Mouse (Mus musculus): ENCODE data around the gene Ptov1.
A peak's percentile ranks its signal among the peaks of the same experiment; 100 is the strongest.

Ptov1 gene

GRCm38 (mm10) chr7:44840426-44840825 lies 29.2 kb downstream of the Ptov1 start:
- DNase-seq (ENCODE audit: low spot score in 2 of 2) = no peak

DNA sequence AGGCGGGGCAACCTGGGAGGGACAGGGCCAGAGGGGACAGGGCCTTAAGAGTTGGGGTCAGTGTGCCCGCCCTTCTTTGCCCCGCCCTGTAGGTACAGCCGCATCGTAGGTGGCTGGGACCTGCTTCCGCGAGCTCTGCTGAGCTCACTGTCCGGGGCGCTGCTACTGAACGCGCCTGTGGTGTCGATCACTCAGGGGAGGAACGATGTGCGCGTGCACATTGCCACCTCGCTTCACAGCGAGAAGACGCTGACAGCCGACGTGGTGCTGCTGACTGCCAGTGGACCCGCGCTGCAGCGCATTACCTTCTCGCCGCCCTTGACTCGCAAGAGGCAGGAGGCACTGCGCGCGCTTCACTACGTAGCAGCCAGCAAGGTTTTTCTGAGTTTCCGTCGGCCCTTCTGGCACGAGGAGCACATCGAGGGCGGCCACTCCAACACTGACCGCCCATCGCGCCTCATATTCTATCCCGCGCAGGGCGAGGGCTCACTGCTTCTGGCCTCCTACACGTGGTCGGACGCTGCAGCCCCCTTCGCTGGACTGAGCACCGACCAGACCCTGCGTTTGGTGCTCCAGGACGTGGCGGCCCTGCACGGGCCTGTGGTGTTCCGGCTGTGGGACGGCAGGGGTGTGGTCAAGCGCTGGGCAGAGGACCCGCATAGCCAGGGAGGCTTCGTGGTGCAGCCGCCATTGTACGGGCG lies 29.9 kb downstream of the Ptov1 start:
- DNase-seq (ENCODE audit: low spot score in 2 of 2) = peak; percentile 61 to 65

- DNase-seq (ENCODE audit: low spot score in 2 of 2) = no peak
Observed at GRCm38 (mm10) chr7:44839171-44839490, 30.5 kb downstream of the Ptov1 start.

- DNase-seq (ENCODE audit: low spot score in 2 of 2) = no peak
Observed at GRCm38 (mm10) chr7:44838073-44838472, 31.5 kb downstream of the Ptov1 start.

- DNase-seq (ENCODE audit: low spot score in 2 of 2) = no peak
Observed at GRCm38 (mm10) chr7:44836423-44837053, 33.0 kb downstream of the Ptov1 start.

- DNase-seq (ENCODE audit: low spot score in 2 of 2) = no peak
Observed at GRCm38 (mm10) chr7:44836016-44836404, 33.6 kb downstream of the Ptov1 start.

- no peak for DNase-seq (ENCODE audit: low spot score in 2 of 2)
Observed at GRCm38 (mm10) chr7:44835373-44836015, 34.1 kb downstream of the Ptov1 start.

GRCm38 (mm10) chr7:44832763-44833162 lies 36.8 kb downstream of the Ptov1 start:
- DNase-seq (ENCODE audit: low spot score in 2 of 2) = no peak

- no peak for DNase-seq (ENCODE audit: low spot score in 2 of 2)
Observed at GRCm38 (mm10) chr7:44828706-44829105, 40.9 kb downstream of the Ptov1 start.

DNA sequence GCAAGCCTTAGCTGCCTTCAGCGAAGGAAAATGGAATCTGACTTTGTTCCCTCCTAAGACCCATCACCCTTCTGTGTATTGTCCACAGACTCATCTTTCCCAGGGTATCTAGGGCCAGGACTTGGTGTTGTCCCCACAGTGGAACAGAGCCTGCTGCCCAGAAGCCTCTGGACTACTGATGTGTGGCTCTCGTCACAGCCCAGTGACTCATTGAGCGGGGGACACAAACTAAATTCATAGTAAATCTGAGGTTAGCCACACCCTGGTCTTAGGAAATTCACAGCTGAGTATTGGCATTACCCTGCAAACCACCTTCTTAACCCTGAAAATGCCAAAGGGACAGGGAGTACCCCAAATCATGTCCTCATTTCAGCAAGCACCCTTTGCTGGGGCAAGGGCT lies 42.8 kb downstream of the Ptov1 start:
- no peak for DNase-seq (ENCODE audit: low spot score in 2 of 2)

DNA sequence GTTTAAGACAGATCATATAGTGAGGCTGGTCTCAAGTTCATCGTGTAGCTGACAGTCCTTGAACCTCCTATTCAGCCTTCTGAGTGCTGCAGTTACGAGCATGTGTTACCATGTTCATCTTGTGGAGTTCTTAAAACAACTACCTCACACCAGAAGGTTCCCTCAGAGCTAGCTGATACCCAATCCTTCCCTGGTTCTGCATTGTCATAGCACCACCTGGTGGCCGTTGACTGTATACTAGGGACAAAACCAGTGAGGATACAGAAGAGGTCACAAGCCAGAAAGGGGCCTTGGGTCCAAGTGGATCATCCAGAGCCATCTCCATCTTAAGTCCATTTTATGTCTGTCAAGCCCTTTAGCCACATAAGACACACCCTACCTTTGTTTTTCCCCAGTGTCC lies 44.7 kb downstream of the Ptov1 start:
- peak; percentile 84 to 88 for DNase-seq (ENCODE audit: low spot score in 2 of 2)

GRCm38 (mm10) chr7:44823409-44823808 lies 46.2 kb downstream of the Ptov1 start:
- peak; percentile 4 to 9 for DNase-seq (ENCODE audit: low spot score in 2 of 2)

DNA sequence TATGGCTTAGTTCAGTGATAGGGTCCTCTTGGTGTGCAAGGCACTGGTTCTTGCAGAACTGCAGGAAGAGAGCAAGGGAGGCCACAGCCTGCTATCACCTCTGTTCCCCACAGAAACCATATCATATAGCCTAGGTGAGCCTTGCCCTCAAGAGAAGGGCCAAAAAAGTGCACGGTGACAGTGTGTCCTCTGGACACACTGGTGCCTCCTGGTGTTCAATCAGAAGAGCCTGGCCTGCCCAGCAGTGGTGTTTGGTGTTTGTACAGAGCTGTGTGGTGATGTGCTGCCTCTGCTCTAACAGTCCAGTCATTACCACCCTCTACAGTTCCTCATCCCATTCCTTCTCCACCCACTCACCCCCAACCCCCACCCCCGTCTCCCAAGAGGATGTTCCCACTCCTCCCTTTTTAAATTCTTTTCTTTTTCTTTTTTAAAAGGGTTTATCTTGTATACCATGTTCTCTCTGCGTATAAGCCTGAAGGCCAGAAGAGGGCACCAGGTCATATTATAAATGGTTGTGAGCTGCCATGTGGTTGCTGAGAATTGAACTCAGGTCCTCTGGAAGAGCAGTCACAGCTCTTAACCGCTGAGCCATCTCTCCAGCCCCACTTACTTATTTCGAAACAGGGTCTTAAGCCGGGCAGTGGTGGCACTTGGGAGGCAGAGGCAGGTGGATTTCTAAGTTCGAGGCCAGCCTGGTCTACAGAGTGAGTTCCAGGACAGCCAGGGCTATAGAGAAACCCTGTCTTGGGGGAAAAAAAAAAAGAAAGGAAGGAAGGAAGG lies 47.7 kb downstream of the Ptov1 start:
- DNase-seq (ENCODE audit: low spot score in 2 of 2) = no peak

DNA sequence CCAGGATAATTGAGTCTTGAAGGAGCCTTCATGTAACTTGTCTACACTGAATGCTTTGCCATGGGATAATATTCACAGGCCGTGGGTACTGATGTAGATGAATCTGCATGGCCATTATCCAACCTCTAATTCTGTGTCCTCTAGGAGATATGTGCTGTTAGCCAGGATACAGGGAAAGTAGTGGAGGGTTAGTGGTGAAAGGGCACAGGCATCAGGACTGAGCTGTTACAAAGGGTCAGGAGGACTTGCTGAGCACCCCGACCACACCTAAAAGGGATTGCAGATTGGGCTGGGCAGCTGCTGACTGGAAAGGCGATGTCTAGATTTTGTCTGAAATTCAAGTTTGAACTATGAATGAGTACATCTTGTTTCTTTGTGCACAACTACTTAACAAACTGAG lies 49.1 kb downstream of the Ptov1 start:
- no peak for DNase-seq (ENCODE audit: low spot score in 2 of 2)

DNA sequence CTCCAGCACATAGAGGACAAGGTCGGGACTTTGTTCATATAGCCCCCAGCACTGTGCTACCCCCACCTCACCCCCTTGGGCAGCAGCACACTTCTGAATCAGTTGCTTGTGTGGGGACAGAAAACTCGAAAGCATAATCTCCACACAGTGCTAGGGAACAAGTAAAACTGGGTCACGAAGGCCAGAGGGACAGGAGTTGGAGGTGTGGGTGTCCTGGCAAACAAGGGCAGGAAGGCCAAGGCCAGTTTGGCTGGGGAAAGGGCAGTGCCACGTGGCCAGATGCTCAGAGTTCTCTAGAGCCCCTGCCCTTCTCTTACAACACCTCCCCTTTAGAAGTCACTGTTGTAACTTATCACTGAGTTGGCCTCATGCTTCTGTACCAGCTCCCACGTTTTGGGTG lies 49.7 kb downstream of the Ptov1 start:
- no peak for DNase-seq (ENCODE audit: low spot score in 2 of 2)

DNA sequence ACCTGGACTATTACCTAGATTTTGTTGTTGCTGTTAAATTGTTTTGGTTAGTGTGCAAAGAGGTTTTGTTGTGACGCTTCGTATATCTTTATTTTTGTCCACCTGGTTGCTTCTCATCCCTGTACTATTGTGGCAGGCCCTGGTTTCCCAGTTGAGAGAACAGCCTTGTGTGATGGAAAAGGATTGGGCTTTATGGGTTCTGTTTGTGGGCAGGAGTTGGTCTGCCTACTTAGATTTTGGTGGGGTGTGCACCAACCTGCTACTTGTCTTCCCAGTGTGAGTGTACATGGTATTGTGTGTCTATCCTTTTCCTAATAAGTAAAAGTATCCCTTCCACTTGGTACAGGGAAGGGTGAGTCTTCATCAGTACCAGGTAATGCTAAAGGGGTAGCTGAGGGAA lies 50.2 kb downstream of the Ptov1 start:
- DNase-seq (ENCODE audit: low spot score in 2 of 2) = no peak

- DNase-seq (ENCODE audit: low spot score in 2 of 2) = peak in 1 of 2 experiments; percentile 33
Observed at GRCm38 (mm10) chr7:44818751-44819235, 50.8 kb downstream of the Ptov1 start.

DNA sequence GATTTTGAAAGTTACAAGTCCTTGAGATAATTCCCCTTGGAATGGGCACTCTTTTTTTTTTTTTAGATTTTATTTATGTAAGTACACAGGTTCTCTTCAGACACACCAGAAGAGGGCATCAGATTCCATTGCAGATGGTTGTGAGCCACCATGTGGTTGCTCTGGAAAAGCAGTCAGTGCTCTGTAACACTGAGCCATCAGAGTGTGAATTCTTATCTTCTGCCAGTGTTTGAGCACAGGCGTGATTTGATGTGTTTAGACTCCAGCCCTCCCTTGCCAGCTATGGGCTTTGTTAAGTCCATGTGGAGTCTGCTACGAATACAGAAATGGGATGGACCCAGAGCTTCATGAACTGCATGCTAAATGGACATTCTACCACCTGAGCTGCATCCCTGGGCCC lies 51.4 kb downstream of the Ptov1 start:
- no peak for DNase-seq (ENCODE audit: low spot score in 2 of 2)

GRCm38 (mm10) chr7:44817441-44817840 lies 52.1 kb downstream of the Ptov1 start:
- no peak for DNase-seq (ENCODE audit: low spot score in 2 of 2)

- no peak for DNase-seq (ENCODE audit: low spot score in 2 of 2)
Observed at GRCm38 (mm10) chr7:44816470-44817021, 53.0 kb downstream of the Ptov1 start, which contains the start of gene Atf5. Gene Atf5, minus strand, starts transcription at chr7:44816658.

DNA sequence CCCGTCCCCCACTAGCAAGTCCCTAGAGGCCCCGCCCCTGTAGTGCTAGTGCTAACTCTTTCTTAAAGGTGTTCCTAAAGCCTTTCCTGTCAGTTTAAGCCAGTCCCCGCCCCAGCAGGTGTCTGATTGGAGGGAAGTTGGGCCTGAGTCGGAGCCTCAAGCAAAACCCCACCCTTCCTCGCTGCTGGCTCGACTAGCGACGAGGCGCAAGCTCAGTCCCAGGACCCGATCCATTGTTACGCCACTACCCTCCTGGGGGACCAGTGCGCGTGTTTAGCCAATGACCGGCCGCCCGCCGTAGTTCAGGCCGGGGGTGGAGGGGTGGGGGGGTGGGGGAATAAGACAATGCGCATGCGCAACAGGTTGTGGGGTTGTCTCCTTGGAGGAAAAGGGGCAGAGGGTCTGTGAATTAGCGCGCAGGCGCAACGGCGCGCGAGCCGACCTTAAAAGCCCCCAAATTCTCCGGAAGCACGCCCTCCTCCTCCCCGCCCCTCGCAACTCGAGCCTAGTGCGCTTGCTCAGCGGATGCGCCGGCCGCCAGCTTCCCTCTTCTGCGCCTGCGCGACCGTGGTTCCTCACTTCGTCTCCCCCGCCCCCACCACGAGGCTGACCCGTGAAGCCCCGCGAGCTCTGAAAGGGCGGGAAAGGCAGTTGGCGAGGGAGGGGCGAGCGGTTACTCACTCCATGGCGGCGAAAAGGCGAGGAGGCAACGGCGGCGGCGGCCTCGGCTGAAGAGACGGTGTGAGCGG lies 53.7 kb downstream of the Ptov1 start, which contains the start of the genes Nup62 and Il4i1:
Gene Nup62, plus strand, starts transcription at position 368 of the 749 bp plus-strand sequence.
Gene Il4i1, plus strand, starts transcription at position 667 of the 749 bp plus-strand sequence.
- DNase-seq (ENCODE audit: low spot score in 2 of 2) = peak; percentile 98 to 99
